Mouse (Mus musculus) adrenal gland (tissue): Measurements from ENCODE around the gene Pdzrn3.

ENCODE experiments used
- intact Hi-C: fragments of 180-260 bp; cut with DNase I; formaldehyde crosslinking; loops from one replicate; pipeline ENCODE4 v1.15.1; 2025

Gene Pdzrn3

DNA sequence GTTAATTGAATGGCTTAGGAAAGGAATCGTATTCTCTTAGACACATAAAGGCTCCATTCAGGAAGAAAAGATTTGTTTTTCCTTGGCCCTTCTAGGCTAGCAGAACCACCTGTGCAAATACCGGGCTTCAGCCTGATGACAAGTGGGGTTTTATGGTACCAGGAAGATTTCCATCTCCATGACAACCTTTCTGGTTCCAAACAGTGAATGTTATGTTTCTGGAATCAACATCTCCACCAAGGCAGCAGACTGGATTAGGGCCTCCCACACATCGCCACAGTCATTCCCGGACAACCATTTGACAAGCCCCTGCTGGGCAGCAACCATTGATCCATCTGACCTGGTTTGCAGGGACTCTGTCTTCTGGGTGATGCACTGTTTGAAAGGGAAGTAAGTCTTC lies 114.2 kb downstream of the Pdzrn3 start:
- intact Hi-C loops: loop anchor here (5.0 kb wide), 1 partner anchor 41 kb away; no protein-coding TSS in a partner anchor

DNA sequence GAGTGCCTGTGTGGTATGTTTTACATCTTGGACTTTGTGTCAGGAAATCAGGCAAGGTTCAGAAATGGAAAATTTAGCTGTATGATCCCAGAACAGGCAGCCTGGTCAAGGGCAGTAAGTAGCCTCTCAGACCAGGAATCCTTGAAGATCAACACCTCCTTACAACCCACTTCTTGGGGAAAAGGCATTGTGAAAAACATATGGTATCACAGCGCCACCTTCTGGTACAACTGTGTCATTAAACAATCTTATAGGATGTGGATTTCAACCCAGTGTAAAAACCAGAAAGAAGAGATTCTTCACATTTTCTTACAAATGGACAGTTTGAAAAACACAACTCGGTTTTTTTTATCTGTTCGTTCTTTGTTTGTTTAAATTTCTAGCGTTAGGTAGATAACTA lies 116.2 kb downstream of the Pdzrn3 start:
- intact Hi-C loops: loop anchor here (2.0 to 5.0 kb wide), 2 partner anchors 39 to 379 kb away; no protein-coding TSS in a partner anchor

DNA sequence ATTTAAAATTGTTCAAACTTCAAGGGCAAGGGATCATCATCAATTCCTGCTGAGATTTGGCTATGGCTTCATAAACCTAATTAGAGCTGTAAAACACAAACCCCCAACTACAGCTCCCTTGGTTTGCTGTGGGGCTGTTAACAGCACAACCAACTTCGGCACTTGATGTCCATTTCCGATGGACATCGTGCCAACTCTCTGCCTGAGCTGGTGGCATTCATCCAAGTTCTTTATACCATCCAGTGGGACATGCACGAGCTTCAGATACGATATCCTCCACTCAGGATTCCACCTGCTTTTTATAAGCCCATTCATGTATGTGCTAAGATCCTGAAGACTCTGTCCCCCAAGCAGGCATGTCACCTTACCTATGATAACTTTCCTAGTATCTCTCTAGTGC lies 118.3 kb downstream of the Pdzrn3 start:
- intact Hi-C loops: no loop called here

DNA sequence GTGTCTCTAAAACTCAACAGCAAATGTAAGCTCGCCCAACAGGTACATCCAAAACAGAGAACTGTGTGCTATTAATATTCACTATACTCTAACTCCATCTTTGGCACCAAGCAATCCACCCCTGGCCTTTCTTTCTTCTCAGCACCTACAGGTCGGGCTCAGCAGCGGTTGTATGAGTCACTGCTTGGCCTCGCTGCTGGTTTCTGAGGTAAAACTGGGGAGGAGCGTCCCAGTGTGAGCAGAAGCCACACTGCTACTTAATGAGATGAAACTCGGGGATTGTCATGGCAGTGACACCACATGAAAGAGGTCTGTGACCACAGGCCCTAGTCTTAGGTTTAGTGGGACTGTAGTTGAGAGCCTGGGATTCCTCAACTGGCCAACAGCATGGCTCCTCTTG lies 120.3 kb downstream of the Pdzrn3 start:
- intact Hi-C loops: no loop called here

DNA sequence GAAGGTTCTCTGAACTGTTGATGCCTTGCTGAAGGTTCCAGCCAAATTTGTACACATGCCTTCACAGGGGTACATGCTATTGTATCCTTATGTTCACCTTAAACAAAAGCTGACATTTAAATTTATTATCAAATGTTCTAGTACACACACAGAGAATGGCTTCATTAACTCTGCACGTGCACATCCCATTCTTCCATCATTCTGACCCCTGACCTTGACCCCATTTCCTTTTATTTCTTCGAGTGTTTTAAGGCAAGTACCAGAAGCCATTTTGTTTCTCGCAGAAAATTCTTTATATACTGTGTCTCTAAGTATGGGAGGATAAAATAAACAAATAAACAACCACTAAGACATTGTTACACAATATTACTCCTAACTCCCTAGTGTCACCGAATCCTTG lies 123.0 kb downstream of the Pdzrn3 start:
- intact Hi-C loops: no loop called here

DNA sequence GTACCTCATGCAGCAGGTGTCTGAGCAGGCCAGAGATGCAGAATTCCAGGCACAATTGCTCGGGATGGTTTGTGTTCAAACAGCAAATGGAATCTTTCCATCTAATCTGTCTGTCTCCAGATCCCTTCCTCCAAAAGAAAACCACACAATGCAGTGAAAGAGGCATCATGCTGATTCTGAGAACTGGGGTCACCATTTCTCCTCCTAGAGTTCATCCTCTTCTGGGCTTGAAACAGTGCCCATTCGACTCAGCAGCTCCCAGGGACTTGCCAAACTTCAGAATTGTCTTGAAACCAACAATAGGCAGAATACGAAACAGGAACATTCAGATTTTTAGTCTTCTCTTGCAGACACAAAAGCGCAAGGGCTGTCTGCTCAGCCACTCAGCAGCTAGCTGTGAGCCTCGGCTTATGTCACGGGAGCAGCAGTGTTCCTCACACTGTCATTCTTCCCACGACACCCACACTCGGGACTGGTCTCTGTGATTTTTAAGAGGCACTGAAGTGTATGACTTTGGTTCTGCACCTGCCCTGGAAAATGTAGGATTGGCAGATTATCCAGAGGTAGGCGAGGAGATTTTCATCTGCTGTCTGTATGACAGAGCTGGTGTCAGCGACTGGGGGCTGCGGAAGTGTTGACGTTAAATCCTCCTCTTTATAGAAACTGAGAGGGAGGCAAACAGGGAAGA lies 125.6 kb downstream of the Pdzrn3 start:
- intact Hi-C loops: no loop called here

DNA sequence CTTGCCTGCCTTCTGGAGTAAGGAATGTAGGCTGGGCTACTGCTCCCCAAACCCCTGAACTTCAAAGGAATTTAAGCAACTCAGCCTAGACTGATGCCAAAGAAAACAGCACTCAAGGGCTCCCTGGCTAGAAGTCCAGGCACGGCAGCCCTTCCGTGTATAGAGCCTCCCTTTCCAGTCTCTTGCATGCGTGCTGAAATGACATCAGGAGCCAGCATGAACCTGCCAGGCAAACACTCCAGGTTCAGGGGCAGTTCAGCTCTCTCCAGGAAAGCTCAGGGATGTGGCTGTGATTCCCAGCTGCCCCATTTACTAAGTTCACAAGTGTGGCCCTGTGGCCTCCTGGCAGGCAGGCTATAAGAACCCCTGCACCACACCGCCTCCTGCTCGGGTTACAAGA lies 126.5 kb downstream of the Pdzrn3 start:
- intact Hi-C loops: no loop called here

DNA sequence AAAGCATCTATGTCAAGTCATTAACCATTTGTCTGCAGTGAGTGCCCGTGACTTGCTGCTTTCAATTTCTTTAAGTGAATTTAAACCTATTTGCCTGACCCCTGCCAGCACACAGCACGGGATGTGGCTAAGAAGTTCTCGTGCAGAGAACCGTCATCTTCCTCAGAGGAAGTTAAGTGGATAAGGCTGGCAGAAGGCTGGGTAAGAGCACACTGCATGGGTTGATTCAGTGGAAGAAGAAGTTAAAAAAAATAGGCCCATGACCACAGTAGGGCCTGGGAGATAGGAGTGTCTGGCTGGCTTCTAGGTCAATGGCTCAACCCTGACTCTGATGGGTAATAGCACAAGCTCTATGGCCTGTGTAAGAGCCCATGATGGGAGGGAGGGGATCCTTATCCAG lies 131.6 kb downstream of the Pdzrn3 start:
- intact Hi-C loops: no loop called here

DNA sequence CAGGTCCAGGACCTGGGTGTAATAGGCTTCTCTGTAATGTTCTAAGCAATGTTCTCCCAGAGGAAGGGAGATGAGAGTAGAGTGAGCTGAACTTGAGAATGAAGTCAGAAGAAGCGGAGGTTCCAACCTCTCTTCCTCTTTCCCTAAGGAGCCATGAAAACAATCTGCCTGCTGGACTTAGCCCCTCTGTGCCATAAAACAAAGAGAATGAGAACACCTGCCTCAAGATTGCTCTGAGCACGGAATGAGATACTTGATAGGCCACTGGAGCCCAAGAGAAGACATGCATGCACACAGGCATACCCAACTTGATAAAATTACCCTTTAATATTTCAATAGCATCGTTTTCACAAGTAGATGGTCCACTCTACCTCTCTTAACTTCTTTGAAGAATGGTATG lies 133.3 kb downstream of the Pdzrn3 start:
- intact Hi-C loops: no loop called here

DNA sequence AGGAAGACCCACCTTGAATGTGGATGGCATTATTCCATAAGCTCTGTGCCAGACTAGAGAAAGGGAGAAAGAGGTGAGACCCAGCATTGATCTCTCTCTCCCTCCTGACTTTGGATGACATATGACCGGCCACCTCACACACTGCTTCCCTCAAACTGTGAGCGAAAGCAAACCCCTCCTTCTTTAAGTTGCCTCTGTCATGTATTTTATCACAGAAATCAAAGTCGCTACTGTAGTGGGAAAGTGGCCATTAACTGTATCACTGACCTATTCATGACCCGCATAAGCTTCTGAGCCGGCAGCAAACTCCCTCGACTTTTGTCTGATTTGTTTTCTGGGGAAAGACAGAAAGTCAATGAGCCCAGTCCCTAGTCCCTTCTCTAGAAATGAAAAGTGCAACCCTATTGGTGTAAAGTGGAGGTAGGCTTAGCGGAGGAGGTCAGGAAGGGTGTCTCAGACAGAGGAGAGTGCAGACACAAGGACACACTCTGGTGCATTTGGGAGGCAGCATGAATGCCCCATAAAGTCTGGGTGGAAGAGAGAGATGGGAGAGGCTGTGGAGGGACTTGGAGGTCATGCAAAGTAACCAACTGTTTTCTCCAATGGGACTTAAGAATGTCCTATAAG lies 134.4 kb downstream of the Pdzrn3 start:
- intact Hi-C loops: no loop called here

DNA sequence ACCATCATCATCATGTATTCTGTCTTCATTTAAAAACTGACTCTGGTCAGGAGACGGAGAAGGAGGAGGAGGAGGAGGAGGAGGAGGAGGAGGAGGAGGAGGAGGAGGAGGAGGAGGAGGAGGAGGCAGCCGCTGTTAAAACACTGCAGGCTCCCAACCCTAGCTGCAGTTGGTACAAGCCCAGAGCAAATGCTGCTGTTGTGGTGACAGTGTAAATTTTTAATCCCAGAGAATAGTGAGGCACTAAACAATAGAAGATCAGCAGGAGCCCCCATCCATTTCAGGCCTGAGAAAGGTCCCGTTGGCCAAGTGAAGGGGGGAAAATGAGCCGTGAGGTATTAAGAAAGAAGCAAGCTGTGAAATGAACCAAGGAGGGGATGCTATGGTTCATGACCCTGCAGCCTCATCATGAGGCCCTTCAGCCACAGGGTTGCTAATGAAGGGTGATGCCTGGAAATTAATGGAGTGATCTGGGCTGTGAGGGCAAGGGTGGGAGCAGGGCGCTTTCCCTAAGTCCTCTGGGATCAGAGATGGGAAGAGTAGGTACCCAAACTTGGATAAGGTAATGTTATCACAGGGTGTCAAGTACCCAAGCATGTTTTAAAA lies 141.0 kb downstream of the Pdzrn3 start:
- intact Hi-C loops: no loop called here

DNA sequence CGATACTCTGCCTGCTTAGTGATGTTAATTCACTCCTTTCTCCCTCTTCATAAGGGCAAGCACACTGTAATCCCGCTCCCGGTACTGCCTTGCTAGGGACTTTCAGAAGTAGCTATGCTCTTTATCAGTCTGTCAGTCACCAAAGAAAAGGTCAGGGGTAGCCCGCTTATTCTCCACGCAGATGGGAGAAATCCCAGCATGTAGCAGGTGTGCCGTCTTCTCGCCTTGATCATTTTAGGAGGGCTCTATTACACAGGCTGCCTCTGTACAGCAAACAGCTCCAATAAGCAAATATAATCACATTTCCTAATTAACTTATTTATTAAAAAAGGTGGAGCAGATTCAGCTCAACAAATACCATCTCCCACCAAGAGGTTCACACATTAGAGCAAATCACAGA lies 141.5 kb downstream of the Pdzrn3 start:
- intact Hi-C loops: no loop called here

DNA sequence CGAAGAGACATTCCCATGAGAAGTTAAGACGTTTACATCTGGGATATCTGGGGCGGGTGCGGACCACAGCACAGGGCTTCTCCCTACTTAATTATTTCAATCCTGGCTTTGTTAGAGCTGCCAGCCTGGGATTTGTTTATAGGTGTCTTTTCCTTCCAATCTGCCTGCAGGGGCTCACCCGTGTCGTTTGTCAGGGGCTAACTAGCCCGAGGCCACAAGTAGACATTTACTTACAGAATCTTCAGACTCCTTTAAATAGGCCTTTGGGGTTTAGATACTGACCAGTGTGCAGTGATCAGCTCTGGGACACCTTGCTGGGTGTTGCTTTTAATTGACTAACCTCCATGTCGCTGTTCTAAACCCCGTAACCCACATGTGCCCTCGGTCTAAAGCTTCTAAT lies 143.3 kb downstream of the Pdzrn3 start:
- intact Hi-C loops: no loop called here

DNA sequence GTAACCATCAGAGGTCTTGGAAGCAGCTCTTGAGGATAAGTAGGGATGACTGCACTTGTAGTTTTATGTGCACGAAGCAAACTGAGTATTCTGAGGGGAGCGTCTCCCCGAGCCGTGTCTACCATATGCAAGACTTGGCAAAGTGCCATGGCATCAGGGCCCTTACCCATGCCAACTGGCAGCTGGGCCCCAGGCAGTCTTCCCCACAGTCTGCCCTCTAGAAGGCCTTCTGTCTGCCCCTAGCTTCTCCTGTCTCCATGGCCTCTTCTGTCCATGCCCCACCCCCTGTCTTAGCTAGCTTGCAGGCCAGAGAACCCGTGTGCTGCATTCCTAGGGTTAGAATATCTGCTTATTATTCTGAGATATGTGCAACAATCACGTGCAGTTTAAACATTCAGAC lies 144.0 kb downstream of the Pdzrn3 start:
- intact Hi-C loops: no loop called here

DNA sequence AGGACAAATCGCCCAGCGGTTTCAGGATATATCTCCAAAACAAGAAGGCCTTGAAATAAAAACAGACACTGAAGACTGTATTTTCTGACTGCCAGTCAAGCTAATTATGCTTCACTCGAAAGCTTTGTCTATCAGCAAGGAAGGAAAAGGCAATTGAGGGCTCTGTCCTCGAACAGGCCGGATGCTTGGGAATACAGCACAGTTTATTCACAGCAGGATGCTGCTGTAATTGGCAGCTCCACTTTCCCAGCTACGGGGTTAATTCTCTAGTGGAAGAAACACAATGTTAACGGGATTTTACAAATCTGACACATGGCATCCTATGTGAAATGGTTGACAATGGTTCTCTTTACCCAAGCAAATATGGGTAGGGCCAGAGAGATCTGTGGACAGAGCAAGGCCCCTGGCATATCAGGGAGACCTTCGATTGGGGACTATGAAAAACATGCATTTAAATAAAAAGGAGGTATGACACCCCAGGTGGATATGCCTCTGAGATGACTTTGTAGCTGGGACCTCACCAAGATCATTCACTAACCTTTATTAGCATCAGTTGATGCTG lies 150.3 kb downstream of the Pdzrn3 start:
- intact Hi-C loops: no loop called here

DNA sequence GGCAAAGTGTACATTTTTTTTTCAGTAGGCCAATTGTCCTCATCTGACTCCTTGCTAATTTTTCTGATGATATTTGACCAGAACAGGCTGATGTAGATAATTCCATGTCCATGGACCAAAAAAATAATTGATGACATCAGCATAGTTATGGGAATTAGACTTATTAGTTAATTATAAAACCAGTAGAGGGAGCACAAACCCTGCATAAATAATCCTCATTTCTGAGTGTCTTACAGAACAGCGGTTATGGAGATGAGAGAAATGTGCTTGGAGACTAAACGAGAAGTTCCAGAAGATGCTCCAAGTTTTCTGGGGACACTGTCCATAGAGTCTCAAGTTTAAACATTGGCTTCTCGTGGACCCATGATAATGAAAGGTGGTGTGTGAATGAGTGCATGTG lies 157.4 kb downstream of the Pdzrn3 start:
- intact Hi-C loops: loop anchor here (5.0 kb wide), 1 partner anchor 42 kb away; no protein-coding TSS in a partner anchor

DNA sequence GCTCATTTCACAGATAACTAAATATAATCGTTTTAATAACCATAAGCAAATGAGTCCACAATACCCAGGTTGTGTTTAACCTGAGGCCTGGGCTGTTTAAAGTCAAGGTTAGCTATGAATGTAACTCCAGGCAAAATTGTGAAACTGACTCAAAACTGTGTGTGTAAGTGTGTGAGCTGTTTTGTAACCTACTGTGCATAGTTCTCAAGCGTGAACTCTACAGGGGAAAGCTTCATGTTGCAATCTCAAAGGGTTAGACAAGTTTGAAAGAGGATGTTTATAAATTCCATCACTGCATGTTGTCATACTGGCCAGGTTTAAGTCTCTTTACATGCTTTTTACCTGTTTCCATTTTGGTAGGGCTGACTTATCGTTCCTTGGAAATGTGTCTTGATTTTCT lies 158.7 kb downstream of the Pdzrn3 start:
- intact Hi-C loops: no loop called here

DNA sequence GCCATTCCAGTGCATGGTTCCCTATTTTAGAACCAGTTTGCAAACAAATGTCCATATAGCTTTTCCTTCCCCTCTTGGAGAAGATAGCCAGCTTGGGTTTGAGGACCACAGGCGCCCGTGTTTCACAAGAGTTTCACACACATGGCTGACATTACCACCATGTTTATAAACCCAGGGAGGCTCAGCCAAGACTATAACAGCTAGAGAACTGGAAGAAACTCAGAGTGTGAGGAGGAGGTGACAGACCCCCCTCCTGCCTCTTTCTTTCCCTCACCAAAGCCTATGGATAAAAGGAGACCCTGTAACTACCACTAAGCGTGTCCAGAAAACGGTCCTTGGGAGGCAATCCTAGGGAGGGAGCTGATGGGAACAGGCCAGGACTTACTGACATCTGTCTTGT lies 159.5 kb downstream of the Pdzrn3 start:
- intact Hi-C loops: no loop called here

DNA sequence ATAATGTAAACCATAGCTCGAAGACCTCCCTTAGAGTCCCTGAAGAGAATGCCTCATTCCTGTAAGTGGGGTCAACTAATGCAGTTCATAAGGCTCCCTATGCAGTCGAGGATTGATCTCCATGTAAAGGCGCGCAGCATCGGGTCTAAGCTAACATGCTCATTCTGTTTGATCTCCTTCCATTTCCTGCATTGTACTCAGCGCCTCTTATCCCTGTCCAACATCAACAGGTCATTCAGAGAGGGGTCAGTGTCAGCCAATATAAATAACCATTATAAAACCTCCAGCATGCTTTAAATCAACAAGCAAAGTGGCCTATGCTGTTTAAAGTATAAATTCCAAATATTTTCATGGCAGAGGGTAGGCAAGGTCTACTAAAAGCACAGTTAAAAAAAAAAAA lies 159.9 kb downstream of the Pdzrn3 start:
- intact Hi-C loops: no loop called here

DNA sequence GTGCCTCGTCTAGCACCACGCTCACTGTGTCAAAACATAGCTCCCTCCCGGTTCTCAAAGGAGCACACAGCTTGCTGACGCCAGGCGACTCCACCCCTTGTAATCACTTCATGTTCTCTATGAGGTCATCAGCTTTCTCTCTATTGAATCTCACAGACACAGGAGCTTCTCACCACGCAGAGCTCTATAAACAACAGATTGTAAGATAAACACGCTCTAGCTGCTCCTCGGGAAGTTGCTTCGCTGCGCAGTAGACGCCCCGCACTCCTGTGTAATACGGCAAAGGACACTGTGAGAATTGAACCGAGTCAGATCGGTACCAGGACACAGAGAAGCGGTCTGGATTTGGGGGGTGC lies 162.3 kb downstream of the Pdzrn3 start:
- intact Hi-C loops: no loop called here

DNA sequence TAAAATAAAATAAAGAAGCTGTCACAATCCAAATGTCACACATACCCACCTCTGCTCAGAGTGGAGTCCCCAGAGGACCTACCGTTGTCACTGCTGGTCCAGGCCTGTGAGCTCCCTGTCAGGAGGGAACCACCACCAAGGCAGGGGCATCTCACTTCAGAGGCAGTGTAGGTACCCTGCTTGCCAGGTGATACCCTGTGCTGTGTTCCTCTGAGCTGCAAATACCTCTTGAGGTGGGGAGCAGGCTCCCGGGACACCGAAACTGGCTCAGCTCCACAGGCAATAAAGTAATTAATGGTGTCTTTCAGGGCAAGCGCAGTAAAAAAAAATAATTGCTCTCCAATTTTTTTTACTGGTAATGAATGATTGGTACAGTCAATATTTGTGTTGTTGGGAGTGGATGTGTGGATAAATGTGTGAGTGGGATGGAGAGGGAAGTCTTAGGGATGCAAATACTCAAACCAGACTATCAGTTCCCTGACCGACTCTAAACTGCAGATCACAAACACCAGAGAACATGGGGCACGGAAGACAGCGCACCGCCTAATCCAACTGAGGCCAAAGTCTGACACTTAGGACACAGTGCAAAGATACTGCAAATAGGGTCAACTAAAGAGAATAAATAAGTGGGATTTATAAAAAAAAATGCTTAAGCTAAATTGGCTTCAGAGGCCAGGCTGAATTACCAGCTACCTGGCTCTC lies 162.8 kb downstream of the Pdzrn3 start:
- intact Hi-C loops: no loop called here

DNA sequence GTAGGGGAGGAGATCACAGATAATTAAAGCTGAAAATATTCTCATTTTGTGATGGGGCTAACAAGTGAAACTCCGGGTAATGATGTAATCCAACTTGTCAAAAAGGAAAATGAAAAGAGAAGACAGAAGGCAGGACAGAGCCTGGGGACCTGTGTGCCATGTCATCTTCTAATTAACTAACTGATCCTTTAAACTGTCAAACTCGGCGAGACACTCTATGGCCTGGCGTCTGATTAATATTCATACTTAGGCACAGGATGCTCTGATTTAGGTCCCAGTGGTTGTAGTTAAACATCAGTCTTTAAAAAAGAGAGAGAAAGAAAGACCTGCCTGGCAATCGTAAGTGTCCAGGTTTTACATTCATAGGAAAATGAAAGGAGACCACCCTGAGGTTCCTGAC lies 164.6 kb downstream of the Pdzrn3 start:
- intact Hi-C loops: no loop called here
